Mouse (Mus musculus) neural tube, embryonic 14.5 days (tissue): ENCODE data around the gene Stk38. TPM values are rescaled to one million over a fixed set of nuclear protein-coding genes. Genes with fewer than 3 reads are reported as not detected.

Experiments
- ATAC-seq: fragments of 200-750 bp; cut with Nextera tagmentation; 2 replicates; pipeline ENCODE4 v1.8.0; 2017; ENCODE audit warnings: low read depth, mild to moderate bottlenecking, moderate TSS enrichment, moderate library complexity
- H3K27ac ChIP-seq: fragments of 300-500 bp; sonication (generic); 2 replicates; pipeline ENCODE4 v1.5.1; 2014; ENCODE audit warnings: low read depth, mild to moderate bottlenecking, control low read depth, low read length, moderate library complexity, mixed read lengths
- H3K27me3 ChIP-seq: fragments of 300-500 bp; sonication (generic); 2 replicates; pipeline ENCODE4 v1.6.1; 2014; ENCODE audit warnings: low read length; ENCODE audit not compliant: control insufficient read depth, insufficient read depth
- H3K36me3 ChIP-seq: fragments of 300-500 bp; sonication (generic); 2 replicates; pipeline ENCODE4 v1.6.1; 2014; ENCODE audit warnings: low read length, mixed read lengths; ENCODE audit not compliant: control insufficient read depth, insufficient read depth
- H3K4me1 ChIP-seq: fragments of 300-500 bp; sonication (generic); 2 replicates; pipeline ENCODE4 v1.6.1; 2014; ENCODE audit warnings: low read length; ENCODE audit not compliant: control insufficient read depth, insufficient read depth
- H3K4me2 ChIP-seq: fragments of 300-500 bp; sonication (generic); 2 replicates; pipeline ENCODE4 v1.6.1; 2014; ENCODE audit warnings: mild to moderate bottlenecking, low read depth, low read length, control low read depth
- H3K4me3 ChIP-seq: fragments of 300-500 bp; sonication (generic); 2 replicates; pipeline ENCODE4 v1.5.1; 2014; ENCODE audit warnings: low read depth, low read length, control low read depth, mixed read lengths
- H3K9ac ChIP-seq: fragments of 300-500 bp; sonication (generic); replicated peaks from 2 replicates; pipeline ENCODE4 v1.6.1; 2014; ENCODE audit warnings: low read depth, mild to moderate bottlenecking, control low read depth, low read length, mixed read lengths
- H3K9me3 ChIP-seq: fragments of 300-500 bp; sonication (generic); 2 replicates; pipeline ENCODE4 v1.6.1; 2016; ENCODE audit warnings: low read length; ENCODE audit not compliant: control insufficient read depth
- WGBS: fragments of 180-500 bp; shearing (Covaris S2); extraction: QIAGEN DNeasy Blood & Tissue Kit; methylation state at CpG from one replicate; pipeline ENCODE4 v1.1.7; 2014; 5-methylcytosine and 5-hydroxymethylcytosine counted together
- polyA plus RNA-seq: library from polyadenylated mRNA; unstranded; fragments of >200 nt; fragmentation: Nextera tagmentation; extraction: Ambion mirVana; gene quantifications from 2 replicates; pipeline ENCODE4 v1.2.1, GENCODE M21; 2014

Stk38 gene
- 82.4 and 99.1 TPM in 2 replicates for polyA plus RNA-seq

GRCm38 (mm10) chr17:29007641-29008325 is at the start of gene Stk38:
Gene Stk38, minus strand, starts transcription at chr17:29007995.
- ATAC-seq = peak; percentile 90
- Histone ChIP-seq H3K4me2 (peak within 1 kb of the TSS; percentile 86), H3K36me3 (no peaks in the 10 kb centered on the region), H3K4me3 (peak within 1 kb of the TSS; percentile 95), H3K27ac (peak within 1 kb of the TSS; percentile 91), H3K4me1 (peaks cover 18% of the 10 kb centered on the region), H3K27me3 (no peaks in the 10 kb centered on the region), H3K9me3 (no peaks in the 10 kb centered on the region), H3K9ac (peak within 1 kb of the TSS; percentile 97)
- WGBS = under 1% methylated on average over 64 of the region's 65 CpGs

DNA sequence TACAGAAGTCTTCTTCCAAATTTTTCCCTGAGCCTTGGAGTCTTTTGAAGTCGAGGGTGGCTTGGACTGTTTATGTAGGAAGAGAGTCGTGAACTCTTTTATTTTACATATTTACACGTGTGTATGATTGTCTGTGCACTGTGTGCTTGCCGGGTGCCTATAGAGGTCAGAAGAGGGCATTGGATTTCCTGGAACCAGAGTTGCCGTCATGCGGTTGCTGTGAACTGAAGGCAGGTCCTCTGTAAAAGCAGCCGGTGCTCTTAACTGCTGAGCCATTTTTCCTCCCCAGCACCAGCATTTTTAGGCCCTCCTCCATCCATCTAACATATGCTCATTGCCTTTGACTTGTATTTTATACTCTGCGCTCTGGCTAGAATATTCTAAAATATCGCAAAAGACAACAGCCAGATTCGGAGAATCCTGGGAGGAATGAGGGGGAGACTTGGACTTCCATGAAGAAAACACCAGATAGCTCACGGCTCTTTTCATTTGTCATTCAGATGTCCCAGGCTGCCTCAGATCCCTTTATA is 49.6 kb upstream of the Stk38 start:
- 81% methylated on average over 11 of the region's 11 CpGs for WGBS
- Histone ChIP-seq H3K27me3 (no peaks in the 10 kb centered on the region), H3K27ac (no peak overlapping the region), H3K4me2 (no peak overlapping the region), H3K4me3 (no peak overlapping the region), H3K9ac (no peak overlapping the region), H3K36me3 (no peaks in the 10 kb centered on the region), H3K4me1 (peaks cover 3% of the 10 kb centered on the region; the same call in 1 of the 2 replicates), H3K9me3 (no peaks in the 10 kb centered on the region)
- no peak for ATAC-seq

DNA sequence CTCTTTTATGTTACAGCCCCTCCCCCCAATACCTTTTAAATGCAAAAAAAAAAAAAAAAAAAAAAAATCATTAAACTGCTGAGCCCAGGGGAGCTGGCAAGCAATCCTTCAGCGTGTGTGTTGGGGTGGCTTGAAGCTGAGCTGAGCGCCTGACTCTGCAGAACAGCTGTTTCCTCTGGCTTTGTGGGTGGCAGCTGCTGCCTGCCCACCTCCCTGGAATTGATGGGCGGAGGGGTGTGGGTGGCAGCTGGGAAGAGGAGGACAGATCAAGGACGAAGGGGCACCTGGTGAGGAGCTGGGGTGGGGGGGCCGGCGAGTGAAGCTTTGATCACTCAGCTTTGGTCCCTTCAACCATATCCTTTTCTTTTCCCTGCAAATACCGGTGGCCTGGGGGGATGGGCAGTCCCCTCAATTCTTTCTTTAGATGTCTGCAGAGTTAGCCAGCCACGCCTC is 48.9 kb upstream of the Stk38 start:
- peak; percentile 66; the same call in 1 of the 2 replicates for ATAC-seq
- H3K36me3 ChIP-seq = no peaks in the 10 kb centered on the region
- no peaks in the 10 kb centered on the region for H3K27me3 ChIP-seq
- H3K9me3 ChIP-seq = no peaks in the 10 kb centered on the region
- H3K4me1 ChIP-seq = no peaks in the 10 kb centered on the region
- under 1% methylated on average over 8 of the region's 8 CpGs for WGBS
- peak overlapping the region; percentile 58; the same call in 1 of the 2 replicates for H3K27ac ChIP-seq
- H3K4me2 ChIP-seq = no peak overlapping the region
- no peak overlapping the region for H3K9ac ChIP-seq
- no peak overlapping the region for H3K4me3 ChIP-seq

- no peak for ATAC-seq
- Histone ChIP-seq H3K9me3 (no peaks in the 10 kb centered on the region), H3K4me2 (no peak overlapping the region), H3K27me3 (no peaks in the 10 kb centered on the region), H3K27ac (no peak overlapping the region), H3K9ac (no peak overlapping the region), H3K4me3 (no peak overlapping the region), H3K36me3 (no peaks in the 10 kb centered on the region), H3K4me1 (no peaks in the 10 kb centered on the region)
- 23% methylated on average over 7 of the region's 7 CpGs for WGBS
Measured at GRCm38 (mm10) chr17:29056207-29056606, 48.4 kb upstream of the Stk38 start.

DNA sequence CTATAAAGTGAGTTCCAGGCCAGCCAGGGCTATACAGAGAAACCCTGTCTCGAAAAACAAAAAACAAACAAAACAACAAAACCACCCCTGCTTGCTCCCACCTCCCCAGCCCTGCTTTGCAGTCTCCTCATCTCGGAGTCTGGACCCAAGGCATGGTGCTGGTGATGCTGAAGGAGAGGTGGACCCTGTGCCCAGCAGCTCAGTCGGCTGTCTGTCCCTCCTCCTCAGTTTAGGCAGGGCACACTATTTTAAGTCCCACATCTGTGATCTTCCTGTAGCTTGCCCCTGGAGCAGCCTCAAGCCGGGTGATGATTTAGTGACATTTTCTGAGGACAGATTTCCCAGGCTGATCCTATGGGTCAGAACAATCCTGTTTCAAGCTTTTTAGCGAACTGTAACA is 47.8 kb upstream of the Stk38 start:
- WGBS = 48% methylated on average over 5 of the region's 5 CpGs
- no peak overlapping the region for H3K27ac ChIP-seq
- H3K36me3 ChIP-seq = no peaks in the 10 kb centered on the region
- H3K9me3 ChIP-seq = no peaks in the 10 kb centered on the region
- no peak overlapping the region for H3K4me2 ChIP-seq
- no peak overlapping the region for H3K4me3 ChIP-seq
- no peaks in the 10 kb centered on the region for H3K4me1 ChIP-seq
- no peaks in the 10 kb centered on the region for H3K27me3 ChIP-seq
- no peak for ATAC-seq
- H3K9ac ChIP-seq = no peak overlapping the region

GRCm38 (mm10) chr17:29054429-29054828 is 46.6 kb upstream of the Stk38 start:
- no peaks in the 10 kb centered on the region for H3K4me1 ChIP-seq
- H3K36me3 ChIP-seq = no peaks in the 10 kb centered on the region
- H3K27me3 ChIP-seq = no peaks in the 10 kb centered on the region
- no peak overlapping the region for H3K27ac ChIP-seq
- no peaks in the 10 kb centered on the region for H3K9me3 ChIP-seq
- ATAC-seq = no peak
- no peak overlapping the region for H3K4me2 ChIP-seq
- no peak overlapping the region for H3K4me3 ChIP-seq
- 82% methylated on average over 6 of the region's 6 CpGs for WGBS
- H3K9ac ChIP-seq = no peak overlapping the region

DNA sequence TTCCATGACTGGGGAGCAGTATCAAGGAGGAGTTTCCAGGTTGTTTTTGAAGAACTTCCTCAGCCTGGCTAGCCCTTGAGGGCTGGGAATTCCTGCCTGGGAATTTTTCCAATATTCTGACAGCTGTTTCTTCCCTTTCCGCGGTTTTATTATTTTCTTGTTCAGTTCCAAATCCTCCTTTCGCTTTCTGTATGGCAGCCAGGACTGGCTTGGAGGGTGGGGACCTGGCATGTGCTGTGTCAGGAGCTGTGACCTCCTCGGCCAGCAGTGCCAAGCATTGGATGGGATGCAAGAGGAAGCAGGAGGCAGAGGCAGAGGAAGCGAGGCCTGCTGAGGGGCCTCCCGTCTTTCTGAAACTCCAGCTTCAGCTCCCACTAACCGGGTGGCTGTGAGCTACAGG is 46.0 kb upstream of the Stk38 start:
- Histone ChIP-seq H3K27me3 (no peaks in the 10 kb centered on the region), H3K36me3 (no peaks in the 10 kb centered on the region), H3K4me3 (no peak overlapping the region), H3K4me1 (no peaks in the 10 kb centered on the region), H3K27ac (no peak overlapping the region), H3K9ac (no peak overlapping the region), H3K4me2 (no peak overlapping the region), H3K9me3 (no peaks in the 10 kb centered on the region)
- no peak for ATAC-seq
- 68% methylated on average over 7 of the region's 7 CpGs for WGBS

- WGBS = 79% methylated on average over 6 of the region's 6 CpGs
- Histone ChIP-seq H3K4me2 (no peak overlapping the region), H3K4me1 (no peaks in the 10 kb centered on the region), H3K9me3 (no peaks in the 10 kb centered on the region), H3K36me3 (no peaks in the 10 kb centered on the region), H3K27ac (no peak overlapping the region), H3K4me3 (no peak overlapping the region), H3K9ac (no peak overlapping the region), H3K27me3 (no peaks in the 10 kb centered on the region)
- ATAC-seq = no peak
Measured at GRCm38 (mm10) chr17:29053067-29053466, 45.3 kb upstream of the Stk38 start.

- Histone ChIP-seq H3K27me3 (no peaks in the 10 kb centered on the region), H3K4me2 (no peak overlapping the region), H3K9ac (no peak overlapping the region), H3K4me1 (no peaks in the 10 kb centered on the region), H3K4me3 (no peak overlapping the region), H3K9me3 (no peaks in the 10 kb centered on the region), H3K27ac (no peak overlapping the region), H3K36me3 (0 out of 2 replicates have a peak, but pooled peaks cover 5% of the 10 kb centered on the region)
- ATAC-seq = no peak
- WGBS = 50% methylated on average over 14 of the region's 14 CpGs
Measured at GRCm38 (mm10) chr17:29050791-29051190, 43.0 kb upstream of the Stk38 start.
